Mouse (Mus musculus) lung, postnatal 36 days (tissue): ENCODE results near the gene Coa7.
A peak's percentile ranks its signal among the peaks of the same experiment; 100 is the strongest.

Experiments used
- DNase-seq: peaks from one replicate; pipeline ENCODE4 v3.0.0; 2022; ENCODE audit warnings: mixed read lengths

Gene Coa7

DNA sequence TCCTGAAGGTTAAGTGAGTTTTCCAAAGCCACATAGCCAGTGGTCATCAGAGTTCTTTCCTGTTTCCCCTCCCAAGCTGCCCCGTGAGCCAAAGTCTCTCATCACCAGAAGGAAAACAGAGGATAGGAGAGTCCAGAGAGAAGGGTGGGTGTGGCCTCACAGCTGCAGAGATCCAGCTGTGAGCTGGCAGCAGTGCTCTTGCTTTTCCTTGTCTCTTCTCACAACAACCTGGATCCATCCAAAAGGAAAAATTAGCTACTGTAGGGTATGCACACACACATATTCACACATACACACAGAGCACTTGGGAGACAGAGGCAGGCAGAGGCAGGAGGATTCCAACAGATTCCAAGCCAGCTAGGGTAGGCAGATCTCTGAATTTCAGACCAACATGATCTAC is 58.1 kb downstream of the Coa7 start:
- DNase-seq = no peak

DNA sequence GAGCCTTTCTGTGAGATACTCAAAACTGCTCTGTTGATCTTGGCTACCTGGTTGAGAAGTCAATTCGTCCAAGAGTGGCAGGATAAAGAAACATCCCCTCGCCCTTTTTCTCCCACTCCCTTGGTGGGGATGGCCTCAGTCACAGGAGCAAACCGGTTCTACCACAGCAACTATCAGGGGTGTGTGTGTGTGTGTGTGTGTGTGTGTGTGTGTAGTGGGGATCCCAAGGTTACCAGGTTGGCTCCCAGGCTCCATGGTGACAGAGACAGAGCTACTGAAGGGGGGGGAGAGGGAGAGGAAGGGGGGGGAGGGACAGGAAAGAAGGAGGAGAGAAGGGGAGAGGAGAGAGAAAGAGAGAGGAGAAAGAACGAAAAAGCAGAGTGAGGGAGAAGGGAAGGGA is 59.2 kb downstream of the Coa7 start:
- peak; percentile 34 for DNase-seq

DNA sequence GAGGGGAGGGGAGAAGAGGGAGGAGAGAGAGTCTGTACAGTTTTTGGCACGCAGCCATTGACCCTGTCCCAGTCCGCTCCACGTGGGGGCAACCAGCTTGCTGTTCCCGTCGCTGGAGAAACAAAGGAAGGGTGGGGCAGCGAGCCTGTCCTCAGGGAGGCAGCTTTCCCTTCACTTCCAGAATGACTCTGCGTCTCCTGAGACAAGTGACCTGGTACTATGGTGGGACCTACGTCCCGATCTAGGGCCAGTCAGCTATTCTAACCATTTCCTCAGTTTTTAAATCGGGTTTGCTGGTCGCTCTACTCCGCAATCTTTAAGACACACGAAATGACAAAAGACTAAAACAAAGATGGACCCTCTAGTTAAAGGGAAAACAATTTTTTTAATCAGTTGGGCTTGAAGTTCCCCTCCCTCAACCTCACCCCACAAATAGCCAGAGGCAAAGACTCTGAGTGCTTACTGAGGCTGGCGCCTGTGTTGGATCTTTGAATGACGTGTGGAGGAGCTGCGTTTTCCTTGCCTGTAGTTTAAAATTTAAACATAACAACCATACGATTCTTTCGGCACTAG is 59.8 kb downstream of the Coa7 start:
- peak; percentile 88 for DNase-seq

DNA sequence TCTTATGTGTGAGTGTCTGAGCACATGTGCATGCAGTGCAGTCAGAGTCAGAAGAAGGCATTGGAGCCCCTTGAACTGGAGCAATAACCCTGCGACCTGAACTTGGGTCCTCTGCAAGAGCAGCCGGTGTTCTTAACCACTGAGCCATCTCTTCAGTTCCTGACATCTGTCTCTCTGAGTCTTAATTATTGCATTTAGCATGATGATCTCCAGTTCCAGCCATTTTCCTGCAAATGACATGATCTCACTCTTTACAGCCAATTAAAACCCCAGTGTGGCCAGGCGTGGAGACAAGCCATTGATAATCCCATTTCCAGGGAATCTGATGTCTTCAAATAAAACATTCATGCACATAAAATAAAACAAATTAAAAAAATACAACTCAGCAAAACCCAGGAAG is 60.8 kb downstream of the Coa7 start:
- no peak for DNase-seq

DNA sequence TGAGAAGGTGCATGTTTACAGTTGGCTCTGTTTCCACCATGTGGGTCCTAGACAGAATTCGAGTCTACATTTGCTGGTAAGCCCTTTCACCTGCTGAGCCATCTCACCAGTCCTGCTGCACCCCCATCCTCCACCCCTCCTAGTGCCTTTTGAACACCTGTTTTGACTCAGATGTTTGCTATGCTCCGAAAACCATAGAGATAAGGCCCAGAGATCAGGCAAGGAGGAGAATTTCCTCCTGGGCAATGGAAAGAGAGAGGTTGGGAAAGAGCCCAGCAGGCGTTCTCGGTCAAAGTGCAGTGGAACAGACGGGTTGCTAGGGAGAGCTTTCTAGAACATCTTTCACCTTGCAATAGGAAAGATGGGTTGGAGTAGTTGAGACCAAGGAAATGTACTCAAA is 63.2 kb downstream of the Coa7 start:
- DNase-seq = no peak
